Comparison of ENCODE assay signal across 21 mouse cellular contexts in genomic region chr19:57451762-57452161, GRCm38 (mm10).
"Had no signal": no experiment of that assay in that cellular context is flagged by ENCODE, and none has a peak within 500 bp of the region (broad histone marks: within the 10 kb centered on the region; RNA-seq: fewer than 3 reads in every experiment).

No protein-coding gene starts in this region.

- H3K36me3 ChIP-seq: limb, embryonic 13.5 days; liver, embryonic 12.5 days; liver, embryonic 15.5 days; lung, embryonic 15.5 days; stomach, embryonic 15.5 days had no signal

- H3K27me3 ChIP-seq: kidney, embryonic 15.5 days; limb, embryonic 13.5 days; liver, embryonic 12.5 days; liver, embryonic 15.5 days; lung, embryonic 15.5 days; megakaryocyte, embryonic 14.5 days; stomach, embryonic 15.5 days had no signal

- H3K9ac ChIP-seq: kidney, embryonic 15.5 days; limb, embryonic 13.5 days; liver, embryonic 12.5 days; liver, embryonic 15.5 days; stomach, embryonic 15.5 days had no signal

- H3K9me3 ChIP-seq: kidney, embryonic 15.5 days; limb, embryonic 13.5 days; liver, embryonic 12.5 days; liver, embryonic 15.5 days; lung, embryonic 15.5 days; stomach, embryonic 15.5 days had no signal

- H3K27ac ChIP-seq: kidney, embryonic 15.5 days; left cerebral cortex, adult 2 months; limb, embryonic 13.5 days; liver, embryonic 12.5 days; liver, embryonic 15.5 days; lung, embryonic 15.5 days; stomach, embryonic 15.5 days had no signal

- DNase-seq: kidney, adult 8-10 months; kidney, postnatal 10 days; kidney, postnatal 36 days; layer of hippocampus, postnatal 36 days; left cerebral cortex, postnatal 4 days; liver; lung, adult 18-20 months; lung, postnatal 10 days; lung, postnatal 36 days; midbrain, embryonic 14.5 days; right cerebral cortex, postnatal 25 days; spleen, adult 18-20 months; thymus, postnatal 25 days had no signal
